In genomic region chr11:120873206-120873605, GRCm38 (mm10) we compare ENCODE assay signal across 8 mouse cellular contexts. TPM values are rescaled to one million over a fixed set of nuclear protein-coding genes. Genes with fewer than 3 reads are reported as not detected.
DNase-seq lines count a peak whose midpoint lies in the region; ATAC-seq and TF ChIP-seq lines count a peak whose summit lies in the region.
"Had no signal": no experiment of that assay in that cellular context is flagged by ENCODE, and none has a peak within 500 bp of the region (broad histone marks: within the 10 kb centered on the region; RNA-seq: fewer than 3 reads in every experiment).

No protein-coding gene starts in this region.

- H3K27ac ChIP-seq in liver, adult 2 months (replicated peaks; ENCODE audit: insufficient read depth, low read depth, low read length), result no peak overlapping the region
- H3K27ac ChIP-seq in liver, postnatal 0 days (ENCODE audit: low read depth), result no peak overlapping the region
- peak overlapping the region; percentile 65 for H3K27ac ChIP-seq in brown adipose tissue, adult 24 weeks (replicated peaks; ENCODE audit: low read depth, low read length)

- WGBS in liver, adult 2 months, result 83% methylated on average over 6 of the region's 6 CpGs
- WGBS in liver, postnatal 0 days (ENCODE audit: insufficient replicate concordance), result 79% methylated on average over 6 of the region's 6 CpGs

- ATAC-seq in liver, postnatal 0 days, result no peak

- no peak for TF ChIP-seq CTCF in liver, adult 2 months (IDR thresholded peaks at IDR 0.05; ENCODE audit: low read depth, low read length)
- no peak for TF ChIP-seq CTCF in liver, postnatal 0 days (IDR thresholded peaks at IDR 0.05; ENCODE audit: low read depth)

- H3K36me3 ChIP-seq in liver, adult 2 months (ENCODE audit: control insufficient read depth, insufficient read depth, low read length), result no peaks in the 10 kb centered on the region
- no peaks in the 10 kb centered on the region for H3K36me3 ChIP-seq in liver, postnatal 0 days (replicated peaks; ENCODE audit: insufficient read depth, low read length)

- H3K27me3 ChIP-seq in liver, adult 2 months (ENCODE audit: control insufficient read depth, insufficient read depth, low read length), result no peaks in the 10 kb centered on the region
- no peaks in the 10 kb centered on the region for H3K27me3 ChIP-seq in liver, postnatal 0 days (ENCODE audit: insufficient read depth, low read length)

- H3K9ac ChIP-seq in liver, adult 2 months (ENCODE audit: low read depth, low read length), result no peak overlapping the region
- H3K9ac ChIP-seq in liver, postnatal 0 days (replicated peaks), result no peak overlapping the region
- H3K9ac ChIP-seq: lung, embryonic 14.5 days had no signal

- no peak for TF ChIP-seq POLR2A in liver, adult 2 months (IDR thresholded peaks at IDR 0.05; ENCODE audit: extremely low read depth, insufficient read depth, low read length)

- H3K4me3 ChIP-seq in liver, adult 2 months (ENCODE audit: insufficient read depth, low read depth, low read length), result no peak overlapping the region
- H3K4me3 ChIP-seq in liver, postnatal 0 days (ENCODE audit: low read depth, low read length), result no peak overlapping the region
- H3K4me3 ChIP-seq in brown adipose tissue, adult 24 weeks (ENCODE audit: insufficient read depth, low read depth, low read length), result no peak overlapping the region

- TF ChIP-seq EP300 in liver, postnatal 0 days (IDR thresholded peaks at IDR 0.05; ENCODE audit: low read depth), result no peak

- no peaks in the 10 kb centered on the region for H3K79me2 ChIP-seq in liver, adult 2 months (ENCODE audit: control insufficient read depth, insufficient read depth, low read length)

- no peaks in the 10 kb centered on the region for H3K4me1 ChIP-seq in liver, adult 2 months (ENCODE audit: control insufficient read depth, insufficient read depth, low read length)
- peaks cover 9% of the 10 kb centered on the region; the same call in 1 of the 2 replicates for H3K4me1 ChIP-seq in liver, postnatal 0 days (ENCODE audit: insufficient read depth)
- H3K4me1 ChIP-seq in brown adipose tissue, adult 24 weeks (ENCODE audit: control insufficient read depth, insufficient read depth, insufficient read length, low read length), result peaks cover 7% of the 10 kb centered on the region

- no peak overlapping the region for H3K4me2 ChIP-seq in liver, postnatal 0 days (ENCODE audit: low read depth, low read length)
- H3K4me2 ChIP-seq: lung, embryonic 14.5 days had no signal

- peak; percentile 27 for DNase-seq in liver, adult 2 months (ENCODE audit: extremely low read depth, low read depth, low spot score)
- DNase-seq in liver, postnatal 0 days, result no peak
- DNase-seq in adrenal gland, adult 2 months, result peak; percentile 58
- DNase-seq in kidney, postnatal 36 days, result peak; percentile 77 to 84
- DNase-seq in thymus, postnatal 0 days (ENCODE audit: low spot score), result no peak
- DNase-seq in lung, postnatal 25 days (ENCODE audit: low spot score), result no peak
- DNase-seq: lung, embryonic 14.5 days had no signal

- no peaks in the 10 kb centered on the region for H3K9me3 ChIP-seq in liver, postnatal 0 days (ENCODE audit: low read length)

RNA-seq across cellular contexts. Expression of gene Fasn, which starts 48.9 kb away (rescaled TPM):
- 198 and 203 TPM in 2 replicates for total RNA-seq in liver, adult 2 months (2014; rRNA removed)
- polyA plus RNA-seq in liver, adult 2 months (2012; rRNA removed), result 639 and 935 TPM in 2 replicates
- 3.8 and 3.9 TPM in 2 replicates for polyA plus RNA-seq in liver, postnatal 0 days (2015; fragmentation: Nextera tagmentation; extraction: Ambion mirVana)
- total RNA-seq in adrenal gland, adult 2 months (2021), result 1,000 to 10,000 TPM in 1 of 2 experiments, 100 to 1,000 TPM in 1; 505 to 2,290 TPM
- polyA plus RNA-seq in adrenal gland, adult 2 months (2012; rRNA removed), result 7,384 and 9,917 TPM in 2 replicates
- polyA plus RNA-seq in brown adipose tissue, adult 24 weeks (2012; ENCODE audit: insufficient read depth, insufficient read length, missing spikeins), result 5,806 and 7,060 TPM in 2 replicates
- 22.3 and 25.3 TPM in 2 replicates for polyA plus RNA-seq in thymus, postnatal 0 days (2015; fragmentation: Nextera tagmentation; extraction: Ambion mirVana)

RNA-seq across cellular contexts. Expression of gene Ccdc57, which starts 59.5 kb away (rescaled TPM):
- 1.5 and 2.3 TPM in 2 replicates for total RNA-seq in liver, adult 2 months (2014; rRNA removed)
- polyA plus RNA-seq in liver, adult 2 months (2012; rRNA removed), result 0.80 and 1.1 TPM in 2 replicates
- polyA plus RNA-seq in liver, postnatal 0 days (2015; fragmentation: Nextera tagmentation; extraction: Ambion mirVana), result 1.2 and 1.4 TPM in 2 replicates
- total RNA-seq in adrenal gland, adult 2 months (2021), result 10 to 100 TPM in 1 of 2 experiments, 1 to 10 TPM in 1; 8.4 to 20.4 TPM
- polyA plus RNA-seq in adrenal gland, adult 2 months (2012; rRNA removed), result 2.7 and 3.5 TPM in 2 replicates
- 7.1 and 11.1 TPM in 2 replicates for polyA plus RNA-seq in brown adipose tissue, adult 24 weeks (2012; ENCODE audit: insufficient read depth, insufficient read length, missing spikeins)
- 1.9 and 2.2 TPM in 2 replicates for polyA plus RNA-seq in thymus, postnatal 0 days (2015; fragmentation: Nextera tagmentation; extraction: Ambion mirVana)

Comparison
In these comparisons a context has a peak if more than half of its experiments do, and no peak if none do; other contexts are left out.
1. DNase-seq: peak in liver, adult 2 months (single experiment), adrenal gland, adult 2 months (single experiment) and kidney, postnatal 36 days (2 of 2); none in liver, postnatal 0 days (single experiment), thymus, postnatal 0 days (single experiment) and lung, postnatal 25 days (single experiment).
2. RNA of gene Fasn, which starts 48.9 kb away (polyA plus RNA-seq): 7,384 to 9,917 TPM in adrenal gland, adult 2 months, 5,806 to 7,060 TPM in brown adipose tissue, adult 24 weeks and 639 to 935 TPM in liver, adult 2 months; 22.3 to 25.3 TPM in thymus, postnatal 0 days and 3.8 to 3.9 TPM in liver, postnatal 0 days; every median in the first group is over 10 times any median in the second.